Mouse (Mus musculus) thymus, postnatal 10 days (tissue): ENCODE data around the gene Wnt3.

Source experiments
- DNase-seq, 2 experiments: peaks; one replicate each; pipeline ENCODE4 v3.0.0; 2021; ENCODE audit warnings: low spot score in 2 of 2

The Wnt3 gene

GRCm38 (mm10) chr11:103840834-103841233 is 66.9 kb downstream of the Wnt3 start:
- DNase-seq = no peak

DNA sequence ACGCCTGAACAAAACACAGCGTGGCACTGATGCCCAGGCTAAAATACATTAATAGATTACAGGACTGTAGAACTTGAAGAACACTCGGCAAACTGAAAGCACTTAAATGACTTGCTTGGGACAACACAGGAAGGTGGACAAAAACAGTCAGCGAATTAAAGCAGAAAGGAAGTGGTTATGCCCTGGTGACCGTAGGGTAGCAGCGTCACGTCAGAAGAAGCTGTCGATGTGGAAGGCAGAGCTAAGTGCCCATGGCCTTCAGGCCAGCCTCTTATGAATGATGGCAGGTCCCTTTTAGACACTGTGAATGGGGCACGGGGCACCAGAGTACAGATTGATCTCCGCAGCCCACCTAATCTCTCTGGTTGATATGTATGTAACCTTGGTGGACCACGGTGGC is 74.3 kb downstream of the Wnt3 start:
- DNase-seq = no peak

DNA sequence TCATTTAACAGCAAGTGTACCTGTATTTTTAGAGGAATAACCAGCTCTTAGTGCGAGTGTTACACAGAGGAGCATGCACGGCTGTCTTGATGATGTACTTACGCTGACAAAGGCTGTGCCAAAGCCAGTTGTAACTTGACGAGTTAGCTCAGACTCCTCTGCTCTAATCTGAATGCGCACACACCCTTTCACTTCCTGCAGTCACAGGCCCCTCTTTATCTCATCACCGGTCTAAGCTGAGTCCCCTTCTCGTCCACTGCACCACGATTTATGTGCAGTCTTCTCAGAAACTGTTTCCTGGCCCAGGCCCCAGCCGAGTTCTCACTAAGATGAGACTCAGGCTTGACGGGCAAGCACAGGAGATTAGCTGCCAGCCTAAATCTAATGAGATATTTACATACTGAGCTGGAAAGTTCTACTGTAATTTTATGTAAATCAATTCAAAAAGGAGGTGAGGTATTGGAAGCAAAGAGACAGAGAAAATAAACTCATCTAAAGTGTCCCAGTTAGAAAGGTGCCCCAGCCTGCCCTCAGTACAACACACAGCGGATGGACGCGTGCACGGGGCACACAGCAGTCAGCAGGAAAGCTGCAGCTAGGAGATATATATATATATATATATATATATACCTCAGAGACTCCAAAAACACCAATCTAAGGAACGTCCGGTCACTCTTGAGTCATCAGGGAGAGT is 78.8 kb downstream of the Wnt3 start:
- DNase-seq = no peak

DNA sequence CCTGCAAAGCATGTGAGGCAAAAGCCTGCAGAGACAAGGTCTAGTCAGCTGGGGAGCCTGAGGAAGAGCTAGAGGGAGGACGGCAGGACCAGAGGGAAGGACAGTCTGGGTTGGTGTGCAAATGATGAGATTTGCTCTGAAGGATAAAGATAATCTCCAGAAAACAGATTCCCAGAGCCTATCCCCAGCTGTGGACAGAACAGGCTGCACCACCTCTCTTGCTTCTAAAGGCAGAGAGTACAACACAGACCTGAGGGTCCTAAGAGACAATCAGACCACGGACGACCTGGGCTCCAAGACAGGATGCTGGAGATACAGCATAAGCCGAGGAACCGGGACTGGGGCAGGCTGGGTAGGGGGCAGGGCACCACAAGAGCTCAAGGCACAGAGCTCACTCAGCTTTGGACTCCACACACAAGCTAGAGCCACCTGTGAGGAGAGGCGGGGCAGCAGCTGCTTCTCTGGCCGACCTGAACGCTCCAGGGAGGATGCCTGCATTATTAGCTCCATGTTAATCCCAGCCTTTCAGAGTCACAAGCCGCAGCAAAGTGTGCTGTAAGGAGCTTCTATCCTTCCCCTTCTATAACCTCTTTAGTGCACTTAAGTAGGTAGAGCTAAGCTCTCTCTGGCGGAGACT is 79.5 kb downstream of the Wnt3 start:
- no peak for DNase-seq

DNA sequence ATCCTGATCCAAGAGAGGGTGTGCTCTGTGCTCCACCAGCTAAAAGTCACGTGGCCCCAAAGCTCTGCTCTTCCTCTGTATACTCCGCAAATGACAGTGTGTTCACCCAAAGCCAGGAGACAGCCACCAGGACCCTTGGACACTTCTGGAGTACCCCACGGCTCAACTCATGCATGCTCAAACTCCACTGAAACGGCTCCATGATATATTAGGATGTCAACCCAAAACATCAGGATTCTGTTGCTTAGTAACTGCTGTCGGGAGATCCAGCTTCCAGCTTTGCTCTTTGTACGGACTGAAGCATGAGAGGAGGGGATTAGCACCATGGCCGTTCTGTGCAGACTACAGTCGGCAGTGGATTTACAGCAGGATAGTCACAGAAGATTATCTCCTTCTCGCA is 80.3 kb downstream of the Wnt3 start:
- DNase-seq = no peak

DNA sequence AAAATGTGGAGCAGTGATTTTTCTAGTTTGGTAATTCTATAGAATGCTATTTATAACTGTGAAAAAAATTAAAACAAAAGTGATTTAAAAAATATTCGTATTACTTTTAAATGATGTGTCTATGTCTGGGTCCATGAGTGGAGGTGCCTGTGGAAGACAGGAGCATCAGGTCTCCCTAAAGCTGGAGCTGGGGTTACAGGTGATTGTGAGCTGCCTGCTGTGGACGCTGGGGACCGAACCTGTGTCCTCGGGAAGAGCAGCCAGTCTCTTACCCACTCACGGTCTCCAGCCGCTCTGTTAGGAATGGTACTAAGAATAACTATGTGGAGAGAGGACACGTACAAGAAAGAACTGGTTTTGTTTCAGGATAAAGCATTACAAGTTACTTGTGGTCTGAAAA is 82.7 kb downstream of the Wnt3 start:
- no peak for DNase-seq

- no peak for DNase-seq
These were observed 84.8 kb downstream of the Wnt3 start for GRCm38 (mm10) chr11:103858760-103859159.

DNA sequence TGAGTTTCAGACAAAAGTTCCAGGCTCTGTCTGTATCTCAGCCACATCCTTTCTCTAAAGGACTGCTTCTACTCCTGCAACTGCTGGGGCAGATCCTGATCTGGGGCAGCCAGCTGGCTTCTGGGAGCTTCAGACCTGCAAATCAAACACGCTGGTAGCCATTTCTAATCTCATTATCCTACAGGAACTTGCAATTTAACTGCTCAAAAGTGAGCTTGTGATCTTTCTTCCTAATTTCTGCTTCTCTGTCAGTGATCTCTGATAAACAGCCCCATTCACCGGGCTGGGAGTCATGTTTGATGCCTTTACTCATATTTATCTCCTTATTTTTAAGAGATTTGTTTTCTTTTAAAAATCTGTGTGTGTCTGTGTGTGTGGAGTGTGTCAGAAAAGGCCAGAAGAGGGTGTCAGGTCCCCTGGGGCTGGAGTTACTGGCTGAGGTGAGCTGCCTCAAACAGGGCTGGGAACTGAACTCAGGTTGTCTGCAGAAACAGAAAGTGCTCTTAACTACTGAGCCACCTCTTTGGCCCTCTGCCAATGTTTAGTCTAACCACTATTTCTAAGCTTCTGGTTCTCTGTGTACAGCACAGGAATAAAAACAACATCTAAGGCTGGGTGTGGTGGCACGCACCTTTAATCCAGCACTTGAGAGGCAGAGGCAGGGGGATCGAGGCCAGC is 86.1 kb downstream of the Wnt3 start:
- no peak for DNase-seq

GRCm38 (mm10) chr11:103862951-103863350 is 89.0 kb downstream of the Wnt3 start:
- no peak for DNase-seq

GRCm38 (mm10) chr11:103864486-103864885 is 90.5 kb downstream of the Wnt3 start:
- no peak for DNase-seq

- no peak for DNase-seq
These were observed 91.4 kb downstream of the Wnt3 start for GRCm38 (mm10) chr11:103865346-103865745.
